Mouse (Mus musculus): ENCODE data around the gene Lrrc4.

DNA sequence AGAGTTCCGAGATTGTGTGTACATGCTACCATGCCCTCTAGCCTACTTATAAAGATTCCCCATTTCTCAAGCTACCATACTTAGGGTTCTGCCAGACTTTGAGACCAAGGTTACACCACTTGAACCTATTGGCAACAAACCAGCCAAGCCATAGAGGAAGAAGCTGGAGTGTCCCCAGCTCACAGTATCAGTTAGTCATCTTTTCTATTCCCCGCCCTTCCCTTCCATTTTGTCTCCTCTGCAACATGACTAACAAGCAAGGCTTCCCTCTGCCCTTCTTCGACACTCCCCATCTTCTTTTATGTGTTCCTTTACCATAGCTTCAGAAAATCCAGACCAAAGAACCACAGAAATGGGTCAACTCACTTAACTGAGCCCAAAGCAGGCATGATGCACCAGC is 34.7 kb upstream of the Lrrc4 start:
- TF ChIP-seq CTCF (IDR thresholded peaks at IDR 0.05; ENCODE audit: insufficient read depth, low read depth, low read length) (no peak), POLR2A (IDR thresholded peaks at IDR 0.05; ENCODE audit: insufficient read depth, low read depth, low read length) (no peak)
